Mouse (Mus musculus): ENCODE results near the gene Mex3b.

- TF ChIP-seq ZC3H11A (IDR thresholded peaks at IDR 0.05; ENCODE audit: low read depth, low read length) (no peak), MEF2A (IDR thresholded peaks at IDR 0.05; ENCODE audit: extremely low read depth, insufficient replicate concordance, low read depth, low read length, poor library complexity, severe bottlenecking) (no peak), POLR2A (IDR thresholded peaks at IDR 0.05; ENCODE audit: control insufficient read depth in 1 of 2, insufficient read depth in 1 of 2, low read depth in 1 of 2, low read length in 2 of 2, poor library complexity in 1 of 2) (no peak), CTCF (IDR thresholded peaks at IDR 0.05 in 2 of 3, conservative IDR thresholded peaks at IDR 0.05 in 1 of 3; ENCODE audit: control insufficient read depth in 1 of 3, insufficient read depth in 1 of 3, low read depth in 2 of 3, low read length in 3 of 3, poor library complexity in 1 of 3, severe bottlenecking in 1 of 3) (no peak), TAL1 (IDR thresholded peaks at IDR 0.05; ENCODE audit: low read length) (no peak), ZNF384 (IDR thresholded peaks at IDR 0.05; ENCODE audit: low read depth, low read length) (no peak)
Measured at GRCm38 (mm10) chr7:82870148-82870513, 3.0 kb downstream of the Mex3b start.

Measured in MEL (cell line).